In the genomic region with DNA sequence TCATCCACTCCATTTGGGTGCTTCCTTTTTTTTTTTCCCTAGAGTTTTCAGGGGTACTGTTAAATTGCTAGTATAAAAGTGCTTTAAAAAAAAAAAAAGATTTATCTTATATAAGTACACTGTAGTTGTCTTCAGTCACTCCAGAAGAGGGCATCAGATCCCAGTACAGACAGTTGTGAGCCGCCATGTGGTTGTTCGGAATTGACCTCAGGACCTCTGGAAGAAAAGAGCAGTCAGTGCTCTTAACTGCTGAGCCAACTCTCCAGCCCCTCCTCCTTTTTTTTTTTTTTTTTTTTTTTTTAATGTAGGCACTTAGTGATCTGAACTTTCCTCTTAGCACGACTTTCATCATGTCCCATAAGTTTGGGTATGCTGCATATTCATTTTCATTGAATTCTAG, we compare ENCODE assay signal across 23 mouse cellular contexts. TPM values are rescaled to one million over a fixed set of nuclear protein-coding genes. Genes with fewer than 3 reads are reported as not detected.
DNase-seq lines count a peak whose midpoint lies in the region; ATAC-seq and TF ChIP-seq lines count a peak whose summit lies in the region.
"Had no signal": no experiment of that assay in that cellular context is flagged by ENCODE, and none has a peak within 500 bp of the region (broad histone marks: within the 10 kb centered on the region; RNA-seq: fewer than 3 reads in every experiment).

No protein-coding gene starts in this region.

- no peaks in the 10 kb centered on the region for H3K27me3 ChIP-seq in ES-Bruce4 (ENCODE audit: control insufficient read depth, insufficient read depth, low read length, poor library complexity, severe bottlenecking)
- H3K27me3 ChIP-seq: heart, embryonic 15.5 days; limb, embryonic 15.5 days; megakaryocyte, embryonic 14.5 days; midbrain, embryonic 15.5 days had no signal

- ATAC-seq in CD4-positive, CD25-positive, alpha-beta regulatory T cell, adult 4 months = no peak
- ATAC-seq: forebrain, embryonic 14.5 days; midbrain, embryonic 15.5 days had no signal

- intact Hi-C loops in gastrocnemius, adult 2 months (cut with DNase I) = no loop called here

- TF ChIP-seq EP300 in ES-Bruce4 (IDR thresholded peaks at IDR 0.05; ENCODE audit: insufficient read depth, low read depth, low read length) = no peak

- no peaks in the 10 kb centered on the region for H3K36me3 ChIP-seq in ES-Bruce4 (ENCODE audit: control insufficient read depth, insufficient read depth, low read length, poor library complexity, severe bottlenecking)
- H3K36me3 ChIP-seq: heart, embryonic 15.5 days; limb, embryonic 15.5 days; midbrain, embryonic 15.5 days had no signal

- DNase-seq in CD4-positive, CD25-positive, alpha-beta regulatory T cell, adult 2 months (ENCODE audit: low read depth, low spot score) = peak; percentile 37
- DNase-seq in layer of hippocampus, adult 2 months (ENCODE audit: low spot score in 2 of 2) = no peak
- DNase-seq in layer of hippocampus, adult 8-10 months (ENCODE audit: low spot score in 2 of 2) = no peak
- DNase-seq in induced T-regulatory cell, adult 2 months (ENCODE audit: low read depth) = peak; percentile 39
- no peak for DNase-seq in urinary bladder, adult 2 months (ENCODE audit: low spot score)
- no peak for DNase-seq in gastrocnemius, adult 2 months
- DNase-seq: adrenal gland, adult 8-10 months; cerebellum, adult 11 months; cerebellum, postnatal 25 days; kidney, adult 18-20 months; kidney, postnatal 25 days; lung, postnatal 10 days; thymus, adult 2 months had no signal

- H3K4me1 ChIP-seq in ES-Bruce4 (ENCODE audit: control insufficient read depth, insufficient read depth, low read length) = no peaks in the 10 kb centered on the region
- H3K4me1 ChIP-seq: heart, embryonic 15.5 days; limb, embryonic 15.5 days; megakaryocyte, embryonic 14.5 days; midbrain, embryonic 15.5 days had no signal

- TF ChIP-seq CTCF in layer of hippocampus, adult 2 months (conservative IDR thresholded peaks at IDR 0.05) = peak; percentile 32
- TF ChIP-seq CTCF in ES-Bruce4 (IDR thresholded peaks at IDR 0.05; ENCODE audit: low read depth, low read length) = peak; percentile 7
- no peak for TF ChIP-seq CTCF in gastrocnemius, adult 2 months (IDR thresholded peaks at IDR 0.05)

- H3K9me3 ChIP-seq in ES-Bruce4 (replicated peaks; ENCODE audit: control insufficient read depth, insufficient read depth, low read length, poor library complexity, severe bottlenecking) = no peaks in the 10 kb centered on the region
- H3K9me3 ChIP-seq: heart, embryonic 15.5 days; limb, embryonic 15.5 days; megakaryocyte, embryonic 14.5 days; midbrain, embryonic 15.5 days had no signal

- no peak overlapping the region for H3K27ac ChIP-seq in layer of hippocampus, adult 2 months
- no peak overlapping the region for H3K27ac ChIP-seq in ES-Bruce4 (ENCODE audit: insufficient read depth, low read length)
- H3K27ac ChIP-seq in gastrocnemius, adult 2 months = no peak overlapping the region
- H3K27ac ChIP-seq: heart, embryonic 15.5 days; hindbrain, embryonic 14.5 days; limb, embryonic 15.5 days; midbrain, embryonic 15.5 days had no signal

- no peak overlapping the region for H3K9ac ChIP-seq in ES-Bruce4 (ENCODE audit: low read depth, poor library complexity, severe bottlenecking)
- H3K9ac ChIP-seq: heart, embryonic 15.5 days; hindbrain, embryonic 14.5 days; limb, embryonic 15.5 days; midbrain, embryonic 15.5 days had no signal

- H3K4me3 ChIP-seq in layer of hippocampus, adult 2 months = no peak overlapping the region
- no peak overlapping the region for H3K4me3 ChIP-seq in ES-Bruce4 (ENCODE audit: low read depth, low read length)
- no peak overlapping the region for H3K4me3 ChIP-seq in gastrocnemius, adult 2 months
- H3K4me3 ChIP-seq: heart, embryonic 15.5 days; limb, embryonic 15.5 days; megakaryocyte, embryonic 14.5 days; midbrain, embryonic 15.5 days had no signal

- no peak for TF ChIP-seq POLR2A in ES-Bruce4 (IDR thresholded peaks at IDR 0.05; ENCODE audit: insufficient read depth, low read length)

RNA-seq across cellular contexts. Expression of gene Slc6a16, which starts 6.8 kb away (rescaled TPM):
- polyA plus RNA-seq in CD4-positive, CD25-positive, alpha-beta regulatory T cell, adult 4 months (2017; shearing (Covaris generic)) = not detected
- 1 to 10 TPM; 1.7 to 2.8 TPM for total RNA-seq in layer of hippocampus, adult 2 months (2021)
- total RNA-seq in layer of hippocampus, adult 8-10 months (2022) = 1 to 10 TPM; 1.9 to 3.4 (median 2.6) TPM
- 0.55 and 0.63 TPM in 2 replicates for polyA plus RNA-seq in ES-Bruce4 (2011; ENCODE audit: insufficient read depth, insufficient read length, low read depth, missing spikeins)
- polyA plus RNA-seq in urinary bladder, adult 2 months (2012; rRNA removed) = not detected in 2 replicates
- total RNA-seq in gastrocnemius, adult 2 months (2021) = not detected
- total RNA-seq: neutrophil, adult 5-6 weeks had no signal
- polyA plus RNA-seq: limb, embryonic 15.5 days had no signal

RNA-seq across cellular contexts. Expression of gene Cd37, which starts 8.8 kb away (rescaled TPM):
- polyA plus RNA-seq in CD4-positive, CD25-positive, alpha-beta regulatory T cell, adult 4 months (2017; shearing (Covaris generic)) = 100 to 1,000 TPM; 473 to 666 TPM
- total RNA-seq in layer of hippocampus, adult 2 months (2021) = 1 to 10 TPM; 3.7 to 5.5 TPM
- total RNA-seq in layer of hippocampus, adult 8-10 months (2022) = 10 to 100 TPM in 2 of 4 experiments, 1 to 10 TPM in 2; 6.3 to 34.1 (median 18.1) TPM
- polyA plus RNA-seq in ES-Bruce4 (2011; ENCODE audit: insufficient read depth, insufficient read length, low read depth, missing spikeins) = 2.2 and 3.4 TPM in 2 replicates
- 12.3 and 15.1 TPM in 2 replicates for polyA plus RNA-seq in urinary bladder, adult 2 months (2012; rRNA removed)
- 1 to 10 TPM in 1 of 2 experiments, under 1 TPM in 1; 0.69 to 1.3 TPM for total RNA-seq in gastrocnemius, adult 2 months (2021)

RNA-seq across cellular contexts. Expression of gene Slc6a21, which starts 29.6 kb away (rescaled TPM):
- not detected for polyA plus RNA-seq in CD4-positive, CD25-positive, alpha-beta regulatory T cell, adult 4 months (2017; shearing (Covaris generic))
- not detected for total RNA-seq in layer of hippocampus, adult 2 months (2021)
- not detected for total RNA-seq in layer of hippocampus, adult 8-10 months (2022)
- polyA plus RNA-seq in ES-Bruce4 (2011; ENCODE audit: insufficient read depth, insufficient read length, low read depth, missing spikeins) = not detected in 2 replicates
- polyA plus RNA-seq in urinary bladder, adult 2 months (2012; rRNA removed) = not detected in 2 replicates
- total RNA-seq in gastrocnemius, adult 2 months (2021) = not detected
- total RNA-seq: layer of hippocampus, postnatal 10 days; neutrophil, adult 5-6 weeks had no signal
- polyA plus RNA-seq: forebrain, embryonic 14.5 days; heart, embryonic 15.5 days; hindbrain, embryonic 14.5 days; limb, embryonic 15.5 days; midbrain, embryonic 15.5 days had no signal

RNA-seq across cellular contexts. Expression of gene Tead2, which starts 32.1 kb away (rescaled TPM):
- 1 to 10 TPM; 4.5 to 5.4 TPM for polyA plus RNA-seq in CD4-positive, CD25-positive, alpha-beta regulatory T cell, adult 4 months (2017; shearing (Covaris generic))
- 1 to 10 TPM; 4.3 to 5.7 TPM for total RNA-seq in layer of hippocampus, adult 2 months (2021)
- total RNA-seq in layer of hippocampus, adult 8-10 months (2022) = 1 to 10 TPM; 2.2 to 5.4 (median 3.7) TPM
- 147 and 152 TPM in 2 replicates for polyA plus RNA-seq in ES-Bruce4 (2011; ENCODE audit: insufficient read depth, insufficient read length, low read depth, missing spikeins)
- polyA plus RNA-seq in urinary bladder, adult 2 months (2012; rRNA removed) = 29.1 and 29.2 TPM in 2 replicates
- 1 to 10 TPM; 2.6 to 4.1 TPM for total RNA-seq in gastrocnemius, adult 2 months (2021)
- total RNA-seq: neutrophil, adult 5-6 weeks had no signal

RNA-seq across cellular contexts. Expression of gene Dkkl1, which starts 35.7 kb away (rescaled TPM):
- polyA plus RNA-seq in CD4-positive, CD25-positive, alpha-beta regulatory T cell, adult 4 months (2017; shearing (Covaris generic)) = 10 to 100 TPM; 16.1 to 22.9 TPM
- total RNA-seq in layer of hippocampus, adult 2 months (2021) = 1 to 10 TPM; 1.6 TPM
- total RNA-seq in layer of hippocampus, adult 8-10 months (2022) = 1 to 10 TPM; 2.1 to 3.3 (median 2.6) TPM
- 4.2 and 8.6 TPM in 2 replicates for polyA plus RNA-seq in ES-Bruce4 (2011; ENCODE audit: insufficient read depth, insufficient read length, low read depth, missing spikeins)
- polyA plus RNA-seq in urinary bladder, adult 2 months (2012; rRNA removed) = 5.1 and 7.5 TPM in 2 replicates
- not detected for total RNA-seq in gastrocnemius, adult 2 months (2021)
- total RNA-seq: adrenal gland, adult 8-10 months had no signal

Comparison
In these comparisons a context has a peak if more than half of its experiments do, and no peak if none do; other contexts are left out.
1. DNase-seq: peak in CD4-positive, CD25-positive, alpha-beta regulatory T cell, adult 2 months (single experiment) and induced T-regulatory cell, adult 2 months (single experiment); none in layer of hippocampus, adult 2 months (0 of 2), layer of hippocampus, adult 8-10 months (0 of 2), urinary bladder, adult 2 months (single experiment) and gastrocnemius, adult 2 months (single experiment).